Mouse (Mus musculus) stomach, postnatal 0 days (tissue): ENCODE measurements around the gene Tom1l2. TPM values are rescaled to one million over a fixed set of nuclear protein-coding genes. Genes with fewer than 3 reads are reported as not detected.
A peak's percentile ranks its signal among the peaks of the same experiment; 100 is the strongest.

ENCODE experiments used
- ATAC-seq: fragments of 200-750 bp; cut with Nextera tagmentation; 2 replicates; pipeline ENCODE4 v1.8.0; 2017; ENCODE audit not compliant: low FRiP score, low TSS enrichment
- DNase-seq: peaks from one replicate; pipeline ENCODE4 v3.0.0-alpha.2; 2016; ENCODE audit warnings: low spot score
- H3K27ac ChIP-seq: fragments of 300-500 bp; sonication (generic); replicated peaks from 2 replicates; pipeline ENCODE4 v1.5.1; 2014; ENCODE audit warnings: mild to moderate bottlenecking, control low read depth
- H3K27me3 ChIP-seq: fragments of 300-500 bp; sonication (generic); 2 replicates; pipeline ENCODE4 v1.6.1; 2014; ENCODE audit warnings: low read length; ENCODE audit not compliant: control insufficient read depth, insufficient read depth
- H3K36me3 ChIP-seq: fragments of 300-500 bp; sonication (generic); 2 replicates; pipeline ENCODE4 v1.6.1; 2014; ENCODE audit warnings: low read length, mixed read lengths; ENCODE audit not compliant: control insufficient read depth, insufficient read depth
- H3K4me1 ChIP-seq: fragments of 300-500 bp; sonication (generic); replicated peaks from 2 replicates; pipeline ENCODE4 v1.6.1; 2014; ENCODE audit warnings: antibody characterized with exemption; ENCODE audit not compliant: control insufficient read depth, insufficient read depth
- H3K4me2 ChIP-seq: fragments of 300-500 bp; sonication (generic); replicated peaks from 2 replicates; pipeline ENCODE4 v1.6.1; 2014; ENCODE audit warnings: low read depth, mild to moderate bottlenecking, control low read depth, moderate library complexity
- H3K4me3 ChIP-seq: fragments of 300-500 bp; sonication (generic); 2 replicates; pipeline ENCODE4 v1.5.1; 2014; ENCODE audit warnings: low read depth, low read length, control low read depth
- H3K9ac ChIP-seq: fragments of 300-500 bp; sonication (generic); 2 replicates; pipeline ENCODE4 v1.6.1; 2014; ENCODE audit warnings: mild to moderate bottlenecking, low read length, control low read depth, mixed read lengths
- H3K9me3 ChIP-seq: fragments of 300-500 bp; sonication (generic); 2 replicates; pipeline ENCODE4 v1.6.1; 2016; ENCODE audit warnings: low read length; ENCODE audit not compliant: control insufficient read depth
- CTCF ChIP-seq: IDR thresholded peaks from 2 replicates; pipeline ENCODE4 v1.5.1; 2016; ENCODE audit warnings: antibody characterized with exemption, low read depth, mild to moderate bottlenecking, moderate library complexity
- EP300 ChIP-seq: optimal IDR thresholded peaks from 2 replicates; pipeline ENCODE3; 2016; ENCODE audit warnings: antibody characterized with exemption
- WGBS: fragments of 180-500 bp; shearing (Covaris S2); extraction: QIAGEN DNeasy Blood & Tissue Kit; methylation state at CpG from one replicate; pipeline ENCODE4 v1.1.7; 2014; 5-methylcytosine and 5-hydroxymethylcytosine counted together
- polyA plus RNA-seq: library from polyadenylated mRNA; unstranded; fragments of >200 nt; fragmentation: Nextera tagmentation; extraction: Ambion mirVana; gene quantifications from 2 replicates; pipeline ENCODE4 v1.2.1, GENCODE M21; 2015

Gene Tom1l2
- polyA plus RNA-seq, 1 experiment from 2014 or later, result 15.9 TPM

GRCm38 (mm10) chr11:60248596-60249404 lies 103.9 kb downstream of the Tom1l2 start:
- no peaks in the 10 kb centered on the region for H3K9me3 ChIP-seq
- H3K4me3 ChIP-seq, result no peak overlapping the region
- ATAC-seq, result no peak
- no peak overlapping the region for H3K27ac ChIP-seq
- TF ChIP-seq CTCF (peak; percentile 36), EP300 (no peak)
- 37% methylated on average over 13 of the region's 13 CpGs for WGBS
- H3K4me2 ChIP-seq, result no peak overlapping the region
- no peak for DNase-seq
- no peaks in the 10 kb centered on the region for H3K27me3 ChIP-seq
- no peaks in the 10 kb centered on the region for H3K4me1 ChIP-seq
- no peaks in the 10 kb centered on the region for H3K36me3 ChIP-seq
- H3K9ac ChIP-seq, result no peak overlapping the region

GRCm38 (mm10) chr11:60247753-60248550 lies 104.8 kb downstream of the Tom1l2 start:
- Histone ChIP-seq H3K36me3 (no peaks in the 10 kb centered on the region), H3K27me3 (no peaks in the 10 kb centered on the region), H3K4me1 (no peaks in the 10 kb centered on the region), H3K9me3 (no peaks in the 10 kb centered on the region), H3K4me2 (no peak overlapping the region), H3K9ac (no peak overlapping the region), H3K4me3 (no peak overlapping the region), H3K27ac (no peak overlapping the region)
- DNase-seq (no peak), ATAC-seq (no peak)
- TF ChIP-seq EP300, result no peak
- TF ChIP-seq CTCF, result no peak
- WGBS, result 52% methylated on average over 5 of the region's 5 CpGs

- no peak overlapping the region for H3K27ac ChIP-seq
- no peaks in the 10 kb centered on the region for H3K9me3 ChIP-seq
- H3K4me1 ChIP-seq, result no peaks in the 10 kb centered on the region
- no peak for TF ChIP-seq CTCF
- no peak for TF ChIP-seq EP300
- H3K4me3 ChIP-seq, result no peak overlapping the region
- H3K4me2 ChIP-seq, result no peak overlapping the region
- DNase-seq (no peak), ATAC-seq (no peak)
- no peak overlapping the region for H3K9ac ChIP-seq
- no peaks in the 10 kb centered on the region for H3K36me3 ChIP-seq
- no peaks in the 10 kb centered on the region for H3K27me3 ChIP-seq
These were observed 106.6 kb downstream of the Tom1l2 start for GRCm38 (mm10) chr11:60246077-60246476.

DNA sequence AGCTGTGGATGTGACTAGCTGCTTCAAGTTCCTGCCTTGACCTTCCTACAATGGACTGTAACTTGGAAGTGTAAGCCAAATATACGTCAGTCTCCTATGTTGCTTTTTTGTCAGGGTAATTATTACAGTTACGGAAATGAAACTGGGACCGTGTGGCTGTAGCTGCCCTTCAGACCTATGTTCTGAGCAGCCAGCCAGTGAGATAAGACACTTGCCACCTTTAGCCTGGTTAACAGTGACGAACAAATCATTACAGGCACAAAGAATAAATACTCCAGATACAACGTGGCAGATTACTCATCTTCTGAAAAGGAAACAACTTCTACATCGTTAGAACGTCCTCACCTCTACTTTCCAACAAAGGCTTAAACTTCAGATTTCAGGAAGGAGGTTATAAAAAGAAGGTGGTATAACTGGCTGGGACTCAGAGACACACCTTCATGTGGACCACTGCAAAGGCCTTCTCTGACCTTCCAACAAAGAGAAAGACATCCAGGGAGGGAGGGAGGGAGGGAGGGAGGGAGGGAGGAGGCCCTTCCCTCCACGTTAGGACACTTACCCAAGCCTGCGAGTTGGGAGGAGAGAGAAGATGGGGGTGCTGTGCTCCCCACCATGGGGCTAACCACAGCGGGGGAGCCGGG lies 108.1 kb downstream of the Tom1l2 start:
- Histone ChIP-seq H3K4me1 (no peaks in the 10 kb centered on the region), H3K4me3 (no peak overlapping the region), H3K27ac (peak overlapping the region; percentile 58), H3K4me2 (no peak overlapping the region), H3K9ac (no peak overlapping the region), H3K36me3 (no peaks in the 10 kb centered on the region), H3K9me3 (no peaks in the 10 kb centered on the region), H3K27me3 (no peaks in the 10 kb centered on the region)
- 54% methylated on average over 11 of the region's 11 CpGs for WGBS
- peak; percentile 87 for ATAC-seq
- TF ChIP-seq CTCF (no peak), EP300 (no peak)
- no peak for DNase-seq

DNA sequence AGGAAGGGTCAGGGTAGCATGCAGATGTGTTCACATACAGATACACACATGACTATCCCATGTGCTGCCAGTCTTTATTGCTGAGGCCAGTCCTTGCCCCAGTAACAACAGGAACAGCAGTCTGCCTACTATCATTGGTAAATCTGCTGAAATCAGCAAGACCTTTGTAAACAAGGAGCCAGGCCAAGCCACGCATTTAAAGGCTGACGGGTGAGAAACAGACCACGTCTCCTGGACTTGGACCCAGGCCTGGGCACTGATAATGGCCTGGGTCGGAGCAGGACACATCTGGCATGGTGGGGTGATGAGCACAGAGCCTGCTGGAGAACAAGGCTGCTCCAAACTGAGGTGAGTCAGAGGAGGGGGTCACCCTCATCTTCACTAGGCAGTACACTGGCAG lies 112.2 kb downstream of the Tom1l2 start:
- Histone ChIP-seq H3K4me2 (no peak overlapping the region), H3K4me1 (no peaks in the 10 kb centered on the region), H3K9ac (no peak overlapping the region), H3K36me3 (no peaks in the 10 kb centered on the region; the same call in 1 of the 2 replicates), H3K27me3 (no peaks in the 10 kb centered on the region), H3K4me3 (no peak overlapping the region), H3K9me3 (no peaks in the 10 kb centered on the region), H3K27ac (no peak overlapping the region)
- TF ChIP-seq CTCF (no peak), EP300 (no peak)
- 75% methylated on average over 4 of the region's 4 CpGs for whole genome bisulfite sequencing
- DNase-seq (no peak), ATAC-seq (no peak)
